Mouse (Mus musculus) thymus, adult 2 months (tissue): ENCODE measurements around the gene Eif3b.

Experiments used
- CTCF ChIP-seq: fragments of 200-500 bp; IDR thresholded peaks from 2 replicates; pipeline ENCODE4 v1.5.1; 2012; ENCODE audit warnings: mild to moderate bottlenecking, control low read depth, low read length, moderate library complexity, borderline replicate concordance; ENCODE audit not compliant: control insufficient read depth, poor library complexity, insufficient read depth; ENCODE audit errors: extremely low read depth
- POLR2A ChIP-seq: fragments of 200-500 bp; IDR thresholded peaks from 2 replicates; pipeline ENCODE4 v1.6.1; 2012; ENCODE audit warnings: mild to moderate bottlenecking, low read length, control low read depth, moderate library complexity; ENCODE audit not compliant: control insufficient read depth, poor library complexity, insufficient read depth; ENCODE audit errors: extremely low read depth

GRCm38 (mm10) chr5:140405126-140405525, 14.0 kb upstream of the Eif3b start:
- TF ChIP-seq CTCF (no peak), POLR2A (no peak)
